Mouse (Mus musculus) liver, adult 2 months (tissue): Measurements from ENCODE around the gene Myo5a. TPM values are rescaled to one million over a fixed set of nuclear protein-coding genes. Genes with fewer than 3 reads are reported as not detected.

Experiments
- DNase-seq: peaks from one replicate; pipeline ENCODE4 v3.0.0-alpha.2; 2011; ENCODE audit warnings: low read depth, low spot score; ENCODE audit errors: extremely low read depth
- H3K27ac ChIP-seq: fragments of 200-500 bp; replicated peaks from 2 replicates; pipeline ENCODE4 v1.5.1; 2012; ENCODE audit warnings: low read depth, mild to moderate bottlenecking, control low read depth, inconsistent platforms, low read length; ENCODE audit not compliant: insufficient read depth
- H3K27me3 ChIP-seq: fragments of 200-500 bp; 2 replicates; pipeline ENCODE4 v1.6.1; 2012; ENCODE audit warnings: mild to moderate bottlenecking, moderate library complexity, low read length, inconsistent platforms; ENCODE audit not compliant: control insufficient read depth, insufficient read depth
- H3K36me3 ChIP-seq: fragments of 200-500 bp; 2 replicates; pipeline ENCODE4 v1.6.1; 2012; ENCODE audit warnings: low read length, inconsistent platforms; ENCODE audit not compliant: control insufficient read depth, insufficient read depth
- H3K4me1 ChIP-seq: fragments of 200-500 bp; 2 replicates; pipeline ENCODE4 v1.6.1; 2011; ENCODE audit warnings: low read length; ENCODE audit not compliant: control insufficient read depth, insufficient read depth
- H3K4me3 ChIP-seq: fragments of 200-500 bp; 2 replicates; pipeline ENCODE4 v1.5.1; 2011; ENCODE audit warnings: low read depth, mild to moderate bottlenecking, control low read depth, low read length, moderate library complexity; ENCODE audit not compliant: insufficient read depth
- H3K79me2 ChIP-seq: fragments of 200-500 bp; 2 replicates; pipeline ENCODE4 v1.6.1; 2012; ENCODE audit warnings: inconsistent platforms, mild to moderate bottlenecking, low read length, moderate library complexity; ENCODE audit not compliant: control insufficient read depth, insufficient read depth
- H3K9ac ChIP-seq: fragments of 200-500 bp; 2 replicates; pipeline ENCODE4 v1.6.1; 2012; ENCODE audit warnings: low read depth, mild to moderate bottlenecking, control low read depth, inconsistent platforms, low read length
- CTCF ChIP-seq: fragments of 200-500 bp; IDR thresholded peaks from 2 replicates; pipeline ENCODE4 v1.5.1; 2011; ENCODE audit warnings: low read depth, low read length, control low read depth
- POLR2A ChIP-seq: fragments of 200-500 bp; IDR thresholded peaks from 2 replicates; pipeline ENCODE4 v1.6.1; 2011; ENCODE audit warnings: low read length, control low read depth; ENCODE audit not compliant: insufficient read depth; ENCODE audit errors: extremely low read depth
- whole genome bisulfite sequencing: fragments of 180-500 bp; shearing (Covaris S2); methylation state at CpG from one replicate; pipeline ENCODE4 v1.1.7; 2018; 5-methylcytosine and 5-hydroxymethylcytosine counted together
- polyA plus RNA-seq: library from polyadenylated mRNA; depleted of rRNA; stranded (reverse); fragments of >200 nt; gene quantifications from 2 replicates; pipeline ENCODE4 v1.2.3, GENCODE M21; 2012
- total RNA-seq: library from RNA; depleted of rRNA; stranded (reverse); fragments of >200 nt; gene quantifications from 2 replicates; pipeline ENCODE4 v1.2.3, GENCODE M21; 2014

Myo5a gene
- total and polyA plus RNA-seq, 2 experiments, result 0.17 to 0.74 TPM

DNA sequence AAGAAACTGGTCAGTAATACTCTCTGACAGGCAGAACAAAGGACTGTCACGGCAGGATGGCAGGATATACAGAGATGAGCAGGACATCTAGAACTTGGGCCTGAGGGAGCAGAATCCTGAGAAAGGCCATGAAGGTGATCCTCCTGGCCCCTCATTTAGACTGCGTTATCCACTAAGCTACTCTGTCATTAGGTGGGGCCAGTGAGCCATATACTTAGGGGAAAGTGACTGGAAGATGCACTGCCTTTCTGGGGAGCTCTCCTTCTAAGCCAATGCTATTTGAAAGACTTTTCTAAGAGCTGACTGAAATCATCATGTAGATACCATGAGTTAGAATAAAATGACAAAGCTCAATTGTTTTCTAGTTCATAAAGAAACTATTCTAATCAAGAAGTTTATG is 139.5 kb downstream of the Myo5a start:
- no peaks in the 10 kb centered on the region for H3K79me2 ChIP-seq
- H3K27me3 ChIP-seq, result no peaks in the 10 kb centered on the region
- H3K36me3 ChIP-seq, result no peaks in the 10 kb centered on the region
- no peaks in the 10 kb centered on the region for H3K4me1 ChIP-seq
- no peak overlapping the region for H3K4me3 ChIP-seq
- 83% methylated on average over 2 of the region's 2 CpGs for WGBS
- H3K9ac ChIP-seq, result no peak overlapping the region
- no peak for TF ChIP-seq CTCF
- TF ChIP-seq POLR2A, result no peak
- no peak for DNase-seq
- H3K27ac ChIP-seq, result no peak overlapping the region

- Histone ChIP-seq H3K36me3 (no peaks in the 10 kb centered on the region), H3K27ac (no peak overlapping the region), H3K79me2 (no peaks in the 10 kb centered on the region), H3K9ac (no peak overlapping the region), H3K4me3 (no peak overlapping the region), H3K4me1 (no peaks in the 10 kb centered on the region), H3K27me3 (no peaks in the 10 kb centered on the region)
- WGBS, result 98% methylated on average over 11 of the region's 11 CpGs
- no peak for DNase-seq
- TF ChIP-seq POLR2A, result no peak
- no peak for TF ChIP-seq CTCF
Measured at GRCm38 (mm10) chr9:75214743-75215413, 144.1 kb downstream of the Myo5a start.

DNA sequence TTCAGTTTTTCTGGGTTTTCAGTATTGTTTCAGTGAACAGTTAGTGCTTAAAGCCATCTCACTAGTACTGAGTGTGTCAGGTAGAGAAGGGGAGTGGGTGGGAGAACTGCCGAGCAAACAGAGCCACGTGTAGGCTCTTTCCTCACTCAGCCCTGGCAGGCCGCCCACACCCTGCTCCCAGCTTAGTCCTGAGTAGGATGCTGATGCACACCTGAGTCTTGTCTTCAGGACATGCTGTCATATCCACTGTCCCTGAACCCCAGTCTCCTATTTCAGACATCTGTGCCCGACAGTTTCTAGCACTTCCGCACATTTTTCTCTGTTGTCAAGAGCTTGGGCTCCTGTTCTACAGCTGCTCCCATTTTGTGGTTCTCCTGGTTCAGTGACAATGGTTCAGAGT is 149.1 kb downstream of the Myo5a start:
- whole genome bisulfite sequencing, result 67% methylated on average over 5 of the region's 5 CpGs
- no peak for DNase-seq
- H3K4me1 ChIP-seq, result no peaks in the 10 kb centered on the region
- no peak overlapping the region for H3K9ac ChIP-seq
- H3K36me3 ChIP-seq, result no peaks in the 10 kb centered on the region
- H3K4me3 ChIP-seq, result no peak overlapping the region
- no peak overlapping the region for H3K27ac ChIP-seq
- H3K79me2 ChIP-seq, result no peaks in the 10 kb centered on the region
- no peaks in the 10 kb centered on the region for H3K27me3 ChIP-seq
- no peak for TF ChIP-seq POLR2A
- TF ChIP-seq CTCF, result no peak

DNA sequence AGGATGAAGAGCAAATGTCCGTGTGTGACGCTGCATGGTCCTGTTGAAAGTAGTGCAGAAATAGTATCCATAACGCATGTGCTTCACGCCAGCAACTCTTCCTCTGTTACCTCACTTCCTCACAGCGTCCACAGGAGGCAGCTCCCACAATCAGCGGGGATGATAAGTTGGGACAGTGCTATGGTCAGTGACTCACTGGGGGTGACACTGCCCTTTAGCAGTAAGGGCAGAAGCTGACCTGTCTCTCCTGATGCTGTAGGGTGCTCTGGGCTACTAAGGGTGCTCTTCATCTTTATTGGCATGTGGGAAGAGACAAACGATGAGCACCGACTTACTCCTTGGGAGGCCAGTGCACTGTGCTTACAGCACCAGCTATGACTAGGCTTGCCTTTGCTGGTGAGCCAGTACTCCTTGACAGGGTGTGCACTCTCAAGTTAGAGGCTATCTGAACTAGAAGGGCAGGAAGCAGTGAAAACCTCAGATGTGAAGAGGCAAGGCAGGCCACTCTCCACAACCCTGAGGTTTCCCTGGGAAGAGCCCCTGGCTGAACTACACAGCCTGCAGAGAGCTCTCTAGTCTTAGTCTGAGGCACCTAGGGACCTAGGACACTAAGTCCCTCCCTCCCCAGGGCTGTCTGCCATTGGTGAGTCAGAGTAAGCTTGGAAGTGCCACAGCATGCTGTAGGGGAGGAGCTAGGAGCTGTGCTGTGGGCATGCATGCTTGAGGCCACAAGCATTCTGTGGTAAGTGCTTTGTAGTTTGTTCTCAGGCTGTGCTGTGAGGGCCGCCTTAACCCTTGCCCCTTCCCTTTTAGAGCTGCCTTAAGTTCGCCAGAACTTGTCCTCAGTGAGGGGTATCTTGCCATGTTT is 150.8 kb downstream of the Myo5a start:
- H3K9ac ChIP-seq, result no peak overlapping the region
- no peaks in the 10 kb centered on the region for H3K4me1 ChIP-seq
- no peak overlapping the region for H3K4me3 ChIP-seq
- H3K36me3 ChIP-seq, result no peaks in the 10 kb centered on the region
- no peaks in the 10 kb centered on the region for H3K79me2 ChIP-seq
- H3K27me3 ChIP-seq, result no peaks in the 10 kb centered on the region
- 74% methylated on average over 10 of the region's 10 CpGs for WGBS
- no peak for DNase-seq
- TF ChIP-seq CTCF, result no peak
- TF ChIP-seq POLR2A, result no peak
- no peak overlapping the region for H3K27ac ChIP-seq

GRCm38 (mm10) chr9:75231841-75232746 is 161.3 kb downstream of the Myo5a start, which contains the start of gene Myo5c:
TSS of gene Myo5c (plus strand) at chr9:75232020.
- no peaks in the 10 kb centered on the region for H3K79me2 ChIP-seq
- DNase-seq, result no peak
- no peaks in the 10 kb centered on the region for H3K4me1 ChIP-seq
- peaks cover 3% of the 10 kb centered on the region; the same call in 1 of the 2 replicates for H3K27me3 ChIP-seq
- peak within 1 kb of the TSS; percentile 44; the same call in 1 of the 2 replicates for H3K4me3 ChIP-seq
- H3K9ac ChIP-seq, result no peak within 1 kb of the TSS
- 9% methylated on average over 48 of the region's 48 CpGs for WGBS
- TF ChIP-seq CTCF (no peak), POLR2A (no peak)
- H3K27ac ChIP-seq, result no peak within 1 kb of the TSS
- no peaks in the 10 kb centered on the region for H3K36me3 ChIP-seq
